Mouse (Mus musculus) hematopoietic stem cell, adult 5-6 weeks (primary cell): ENCODE measurements around the gene 4930467E23Rik. TPM values are rescaled to one million over a fixed set of nuclear protein-coding genes. Genes with fewer than 3 reads are reported as not detected.
"Not testable (repeated sequence)": the region's sequence is repeated elsewhere in the genome, so short reads cannot be mapped to it uniquely, and the experiment has no call there.

Experiments
- ATAC-seq, 2 experiments: fragments of 125-278 bp in 1 of 2; replicated peaks in 1 of 2; 2 replicates each; pipeline ENCODE4 v1.8.0; 2016 to 2017; ENCODE audit warnings: inconsistent platforms in 2 of 2, mild to moderate bottlenecking in 2 of 2, moderate number of reproducible peaks in 2 of 2, low read depth in 1 of 2, moderate TSS enrichment in 1 of 2; ENCODE audit not compliant: low FRiP score in 2 of 2, poor library complexity in 2 of 2, severe bottlenecking in 2 of 2, insufficient read depth in 1 of 2, low TSS enrichment in 1 of 2
- total RNA-seq: library from RNA; stranded (forward); fragments of 172-1452, 232-1000 nt; gene quantifications from 2 replicates; pipeline ENCODE4 v1.2.3, GENCODE M21; 2017

4930467E23Rik gene
- total RNA-seq: 0.25 TPM in 1 of 2 replicates, not detected in the other

DNA sequence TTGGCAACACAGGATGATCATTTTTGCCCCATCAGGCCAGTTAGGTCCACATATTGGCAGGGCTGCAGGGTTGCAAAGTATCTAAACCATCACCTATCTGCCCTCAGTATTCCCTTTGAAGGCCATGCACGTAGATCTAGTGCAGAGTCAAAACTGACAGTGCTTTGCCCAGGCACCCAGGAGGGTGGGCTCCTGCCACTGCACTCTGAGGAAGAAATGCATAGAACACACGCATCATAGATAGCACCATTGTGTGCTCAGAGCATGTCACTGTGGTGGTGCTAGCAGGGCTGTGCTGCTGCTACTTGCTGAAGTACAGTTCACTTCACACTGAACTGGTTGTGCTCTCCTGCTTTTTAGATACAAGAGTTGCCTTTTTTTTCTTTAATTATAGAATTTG lies at the start of gene 4930467E23Rik:
4930467E23Rik (plus strand) TSS at position 301 of the 400 bp plus-strand sequence.
- ATAC-seq: not testable (repeated sequence)

DNA sequence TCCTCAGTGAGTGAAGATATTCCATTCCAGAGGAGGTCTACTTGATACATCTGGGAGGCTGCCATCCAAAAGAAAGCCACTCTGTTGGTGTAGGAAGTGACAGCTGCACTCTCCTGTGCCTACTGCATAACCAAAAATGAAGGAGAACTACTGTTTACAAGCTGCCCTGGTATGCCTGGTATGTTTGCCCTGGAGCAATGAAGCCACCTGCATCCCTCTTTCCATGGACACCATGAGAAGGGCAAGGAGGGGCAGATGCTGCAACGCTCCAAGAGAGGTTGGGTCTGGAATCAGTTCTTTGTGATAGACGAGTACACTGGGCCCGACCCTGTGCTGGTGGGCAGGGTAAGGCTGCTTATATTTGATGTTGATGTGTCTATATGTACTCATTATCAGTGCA lies 47.1 kb upstream of the 4930467E23Rik start:
- not testable (repeated sequence) for ATAC-seq

GRCm38 (mm10) chr8:19685476-19685875 lies 43.9 kb upstream of the 4930467E23Rik start:
- not testable (repeated sequence) for ATAC-seq

- not testable (repeated sequence) for ATAC-seq
Measured at GRCm38 (mm10) chr8:19688802-19689525, 40.4 kb upstream of the 4930467E23Rik start.

DNA sequence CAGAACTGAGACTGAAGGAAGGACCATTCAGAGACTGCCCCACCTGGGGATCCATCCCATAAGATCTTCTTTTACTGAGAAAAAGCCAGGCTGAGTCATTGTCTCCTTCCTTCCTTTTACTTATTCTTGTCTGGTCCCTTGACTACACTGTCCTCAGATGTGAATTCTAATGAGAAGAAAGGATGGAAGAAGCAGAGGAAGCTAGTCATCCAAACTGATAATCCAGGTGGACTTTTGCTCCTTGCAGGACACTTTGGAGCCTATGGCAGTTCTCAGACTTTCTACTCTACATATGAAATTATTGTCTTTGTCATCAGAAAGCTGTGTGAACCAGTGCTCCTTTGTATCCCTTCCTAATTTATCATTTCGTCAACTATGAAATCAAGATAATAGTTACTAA lies 39.6 kb upstream of the 4930467E23Rik start:
- not testable (repeated sequence) for ATAC-seq

- ATAC-seq: not testable (repeated sequence)
Measured at GRCm38 (mm10) chr8:19691421-19691820, 38.0 kb upstream of the 4930467E23Rik start.

DNA sequence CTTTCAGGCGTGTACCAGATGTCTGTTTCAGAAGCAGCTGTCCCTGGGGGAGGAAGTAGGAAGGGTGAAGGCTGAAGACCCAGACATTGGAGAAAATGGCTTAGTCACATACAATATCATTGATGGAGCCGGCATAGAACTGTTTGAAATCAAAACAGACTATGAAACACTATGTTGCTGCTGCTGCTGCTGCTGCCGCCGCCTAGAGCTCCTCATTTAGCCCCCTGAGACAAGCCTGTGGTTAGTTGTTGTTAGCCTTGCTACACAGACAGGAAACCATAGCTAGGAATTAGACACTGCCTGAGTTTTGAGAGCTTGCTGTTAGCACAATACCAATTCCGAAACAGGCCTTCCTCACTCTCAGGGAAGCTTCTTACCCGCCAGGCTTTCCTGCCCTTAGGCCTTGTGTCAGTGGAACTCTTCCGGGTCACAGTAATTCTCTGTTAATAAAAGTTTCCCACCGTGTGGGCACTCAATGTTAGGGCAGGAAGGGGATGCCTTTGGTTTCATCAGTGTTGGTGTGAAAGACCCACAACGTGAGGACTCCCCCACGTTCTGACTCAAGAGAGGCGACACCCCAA lies 31.8 kb upstream of the 4930467E23Rik start:
- not testable (repeated sequence) for ATAC-seq

GRCm38 (mm10) chr8:19698123-19698522 lies 31.3 kb upstream of the 4930467E23Rik start:
- ATAC-seq: not testable (repeated sequence)

GRCm38 (mm10) chr8:19698722-19699121 lies 30.7 kb upstream of the 4930467E23Rik start:
- ATAC-seq: not testable (repeated sequence)

- not testable (repeated sequence) for ATAC-seq
Measured at GRCm38 (mm10) chr8:19701326-19701725, 28.1 kb upstream of the 4930467E23Rik start.

DNA sequence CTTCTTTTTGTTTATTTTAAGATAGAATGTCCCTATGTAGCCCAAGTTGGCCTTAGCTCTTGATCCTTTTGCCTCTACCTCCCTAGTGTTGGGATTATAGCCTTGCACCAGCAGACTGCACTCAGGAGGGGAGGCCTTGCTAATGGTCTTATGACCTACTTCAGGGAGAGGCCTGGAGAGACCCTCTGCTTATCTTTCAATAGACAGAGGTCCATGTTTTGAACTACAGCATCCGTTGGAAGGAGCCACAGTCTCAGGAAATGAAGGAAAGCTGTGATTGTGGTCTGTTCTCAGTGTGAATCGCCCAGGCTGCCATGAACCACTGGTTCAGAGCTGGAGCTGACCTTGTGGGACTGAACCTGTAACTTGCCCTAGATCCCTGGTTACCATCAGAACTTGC lies 27.1 kb upstream of the 4930467E23Rik start:
- ATAC-seq: not testable (repeated sequence)

- ATAC-seq: peak; percentile 86 to 90
Measured at GRCm38 (mm10) chr8:19702972-19703709, 26.2 kb upstream of the 4930467E23Rik start.

DNA sequence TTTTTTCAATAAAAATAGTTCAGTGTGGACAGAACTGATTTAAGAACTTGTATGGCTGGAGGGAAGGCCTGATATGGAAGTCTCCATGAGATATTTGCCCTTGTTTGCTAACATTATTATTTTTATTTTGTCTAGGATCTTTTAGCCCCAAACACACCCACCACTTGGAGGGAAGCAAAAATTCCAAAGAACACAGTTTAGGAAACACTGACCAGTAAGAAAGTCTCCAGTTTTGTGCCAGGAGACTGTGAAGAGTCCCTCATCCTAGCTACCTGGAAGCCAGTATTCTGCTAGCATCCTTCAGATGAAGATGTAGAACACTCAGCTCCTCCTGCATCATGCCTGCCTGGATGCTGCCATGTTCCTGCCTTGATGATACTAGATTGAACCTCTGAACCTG lies 25.5 kb upstream of the 4930467E23Rik start:
- not testable (repeated sequence) for ATAC-seq

DNA sequence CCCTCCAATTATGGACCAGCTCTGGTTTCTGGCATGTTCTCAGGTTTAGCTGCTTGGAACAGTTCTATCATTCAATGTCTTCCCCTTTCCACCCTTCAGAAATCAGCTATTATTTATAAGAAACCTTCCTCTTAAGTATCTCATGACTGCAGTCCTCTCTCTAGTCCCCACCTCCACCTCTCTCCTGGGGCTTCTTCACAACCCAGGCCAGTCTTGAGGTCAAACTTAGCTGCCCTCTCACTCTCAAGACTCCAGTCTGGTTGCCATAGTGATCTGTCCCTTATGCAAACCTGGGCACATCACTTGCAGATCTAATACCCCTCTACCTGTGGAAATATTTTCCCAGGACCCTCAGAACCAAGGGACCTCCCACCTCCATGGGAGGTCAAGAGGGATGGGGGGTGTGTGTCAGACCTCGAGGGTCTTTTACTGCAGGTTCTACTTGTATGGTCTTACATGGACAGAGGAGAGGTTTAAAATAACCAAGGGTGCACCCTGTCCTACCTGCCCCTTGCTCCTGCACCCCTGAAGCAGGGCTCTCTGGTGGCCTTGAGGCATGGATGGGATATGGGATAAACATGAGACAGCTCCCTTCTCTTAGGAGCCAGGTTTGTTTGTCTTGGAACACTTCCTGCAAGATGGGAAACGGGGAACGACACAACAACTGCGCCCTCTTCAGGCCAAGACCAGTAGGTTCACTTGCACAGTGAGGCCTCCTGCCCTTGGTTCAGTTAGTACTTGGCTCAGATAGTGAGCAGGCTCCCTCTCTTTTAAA lies 24.7 kb upstream of the 4930467E23Rik start:
- ATAC-seq: peak; percentile 35 to 64; a peak in 2 of 4 replicates

DNA sequence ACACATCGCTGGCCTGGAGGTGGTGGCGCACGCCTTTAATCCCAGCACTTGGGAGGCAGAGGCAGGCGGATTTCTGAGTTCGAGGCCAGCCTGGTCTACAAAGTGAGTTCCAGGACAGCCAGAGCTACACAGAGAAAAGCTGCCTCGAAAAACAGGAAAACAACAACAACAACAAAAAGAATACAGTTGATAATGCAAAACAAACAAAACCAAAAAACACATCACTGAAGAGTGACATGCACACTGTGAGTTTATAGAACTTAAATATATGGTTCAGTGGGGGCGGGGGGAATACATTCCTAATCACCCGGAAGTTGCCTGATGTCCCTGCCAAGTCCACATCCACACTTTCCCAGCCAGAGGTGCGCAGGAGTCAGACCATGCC lies 24.2 kb upstream of the 4930467E23Rik start:
- ATAC-seq: not testable (repeated sequence)

GRCm38 (mm10) chr8:19706101-19706725 lies 23.2 kb upstream of the 4930467E23Rik start:
- ATAC-seq: not testable (repeated sequence)
